Mouse (Mus musculus) left cerebral cortex, adult 8-10 months (tissue): ENCODE measurements around the gene Vapa. TPM values are rescaled to one million over a fixed set of nuclear protein-coding genes. Genes with fewer than 3 reads are reported as not detected.
A peak's percentile ranks its signal among the peaks of the same experiment; 100 is the strongest.
"Not testable (repeated sequence)": the region's sequence is repeated elsewhere in the genome, so short reads cannot be mapped to it uniquely, and the experiment has no call there.

Source experiments
- DNase-seq, 2 experiments: peaks; one replicate each; pipeline ENCODE4 v3.0.0; 2022; ENCODE audit warnings: low spot score in 2 of 2
- total RNA-seq, 4 experiments: library from RNA; stranded (reverse); gene quantifications; 2 replicates each; pipeline ENCODE4 v1.2.4; 2022

Gene Vapa
- total RNA-seq, 4 experiments from 2014 or later: 127 to 162 (median 147) TPM

DNA sequence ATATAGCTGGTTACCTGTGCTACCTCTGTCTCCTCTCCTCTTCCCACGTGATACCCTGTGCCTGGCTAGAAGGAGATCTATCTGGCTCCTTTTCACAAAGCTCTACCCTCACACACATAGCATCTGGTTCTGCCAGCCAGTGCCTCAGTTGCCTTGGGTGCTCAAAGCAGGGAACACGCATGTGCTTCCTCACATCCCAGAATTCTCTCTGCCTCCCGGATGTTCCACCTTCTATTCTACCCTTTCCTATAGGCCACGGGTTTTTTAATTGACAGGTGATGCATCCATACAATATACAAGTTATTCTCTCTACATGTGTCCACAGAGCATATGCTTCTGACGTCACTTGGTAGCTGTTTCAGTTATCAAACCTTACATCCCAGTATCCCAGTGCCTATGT is 49.2 kb downstream of the Vapa start:
- no peak for DNase-seq

DNA sequence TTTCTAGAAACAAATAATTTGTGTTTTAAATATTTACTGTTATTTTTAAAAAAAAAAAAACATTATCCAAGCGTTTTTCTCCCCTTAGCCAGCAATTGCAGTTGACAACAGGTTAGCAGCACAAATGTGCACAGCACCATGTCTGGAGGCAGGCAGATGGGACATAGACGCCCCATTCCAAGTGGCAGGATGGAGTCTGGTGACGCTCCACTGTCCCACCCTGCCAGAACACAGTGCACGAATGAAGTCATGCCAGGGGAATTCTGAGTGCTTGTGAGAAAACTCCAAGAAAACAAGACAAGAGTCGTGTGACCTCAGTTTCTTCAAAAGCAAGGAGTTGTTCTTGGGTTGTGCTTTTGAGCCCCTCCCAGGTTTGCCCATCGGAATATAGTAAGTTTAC is 50.0 kb downstream of the Vapa start:
- no peak for DNase-seq

- DNase-seq: peak in 1 of 2 experiments; percentile 48
Measured at GRCm38 (mm10) chr17:65562761-65563160, 50.6 kb downstream of the Vapa start.

- DNase-seq: no peak
Measured at GRCm38 (mm10) chr17:65561361-65562015, 51.9 kb downstream of the Vapa start.

- no peak for DNase-seq
Measured at GRCm38 (mm10) chr17:65559273-65559672, 54.1 kb downstream of the Vapa start.

DNA sequence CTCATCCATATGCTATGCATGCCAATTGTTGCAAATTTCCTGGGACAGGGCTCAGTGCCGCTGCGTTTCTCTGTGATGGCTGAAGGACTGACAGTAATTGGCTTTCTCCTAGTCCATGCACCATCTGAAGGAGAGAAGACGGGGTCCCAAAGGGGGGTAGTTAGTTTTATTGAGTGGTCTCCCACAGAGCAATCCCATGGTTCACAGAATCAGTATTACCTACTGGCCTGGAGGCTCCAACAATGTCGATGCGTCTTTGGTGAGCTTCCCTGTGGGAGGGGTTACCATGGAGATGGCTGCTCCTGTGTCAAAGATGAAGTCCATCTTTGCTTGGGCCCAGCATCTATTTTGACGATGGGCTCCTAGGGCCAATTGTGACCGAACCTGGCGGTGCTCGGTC is 54.6 kb downstream of the Vapa start:
- no peak for DNase-seq

DNA sequence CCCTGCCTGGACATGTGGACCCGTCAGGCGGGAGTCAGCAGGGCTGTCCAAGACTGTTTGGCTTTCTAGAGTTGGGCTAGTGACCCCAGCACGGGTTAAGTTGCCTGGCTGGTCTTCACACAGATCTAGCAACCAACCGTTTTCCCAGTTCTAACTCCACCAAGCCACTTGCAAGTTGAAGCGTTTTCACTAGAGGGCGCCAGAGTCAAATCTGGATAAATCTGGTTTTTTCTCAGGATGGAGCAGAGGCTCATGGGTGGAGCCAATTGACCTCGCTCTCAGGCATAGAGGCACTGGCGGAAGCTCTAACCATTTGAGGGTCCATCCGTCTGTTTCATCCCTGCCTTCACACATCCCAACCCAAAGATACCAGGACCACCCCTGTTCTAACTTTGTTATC is 55.1 kb downstream of the Vapa start:
- DNase-seq: no peak

GRCm38 (mm10) chr17:65557212-65557611 is 56.1 kb downstream of the Vapa start:
- DNase-seq: no peak

- no peak for DNase-seq
Measured at GRCm38 (mm10) chr17:65556798-65557197, 56.6 kb downstream of the Vapa start.

DNA sequence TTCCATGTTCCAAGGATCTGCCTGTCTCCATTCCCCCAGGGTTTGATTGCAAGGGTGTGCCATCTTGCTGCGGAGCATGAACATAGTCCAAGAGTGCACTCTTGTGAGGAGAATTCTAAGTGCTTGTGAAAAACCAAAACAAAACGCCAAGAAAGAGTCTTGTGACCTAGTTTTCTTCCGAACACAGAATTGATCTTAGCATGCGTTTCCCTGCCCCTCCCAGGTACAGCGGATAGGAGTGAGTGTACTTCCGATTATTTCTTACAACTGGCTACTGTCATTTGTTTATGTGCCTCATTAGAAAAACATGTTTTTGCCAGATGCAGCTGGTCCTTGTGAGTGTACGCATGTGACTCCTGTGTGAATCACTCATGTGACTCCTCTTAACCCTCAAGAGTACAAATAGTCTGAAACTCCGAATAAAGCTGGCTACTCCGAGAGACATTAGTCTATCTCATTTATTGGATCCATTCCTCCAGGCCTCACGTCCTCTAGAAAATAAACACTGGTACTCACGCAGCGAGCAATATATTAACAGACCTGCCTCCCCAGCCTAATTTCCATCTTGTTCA is 60.8 kb downstream of the Vapa start:
- DNase-seq: no peak

DNA sequence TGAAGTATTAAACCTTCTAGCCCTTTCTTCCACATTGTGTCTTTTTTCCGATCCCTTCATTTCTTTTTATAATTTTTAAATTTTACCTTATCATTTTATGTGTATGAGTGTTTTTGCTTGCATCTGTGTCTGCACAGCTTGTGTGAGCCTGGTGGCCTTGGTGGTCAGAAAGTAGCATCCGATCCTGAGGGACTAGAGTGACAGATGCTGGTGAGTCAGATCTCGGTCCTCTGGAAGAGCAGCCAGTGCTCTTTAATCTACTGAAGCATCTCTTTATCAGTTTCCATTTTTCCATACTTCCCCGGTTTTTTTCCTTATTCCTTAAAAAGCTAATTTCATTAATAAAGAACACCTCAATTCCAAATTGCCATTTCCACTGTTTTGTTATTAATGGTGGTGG is 63.0 kb downstream of the Vapa start:
- DNase-seq: no peak

- DNase-seq: no peak
Measured at GRCm38 (mm10) chr17:65548698-65549365, 64.5 kb downstream of the Vapa start.

GRCm38 (mm10) chr17:65546221-65546620 is 67.1 kb downstream of the Vapa start:
- not testable (repeated sequence) for DNase-seq

DNA sequence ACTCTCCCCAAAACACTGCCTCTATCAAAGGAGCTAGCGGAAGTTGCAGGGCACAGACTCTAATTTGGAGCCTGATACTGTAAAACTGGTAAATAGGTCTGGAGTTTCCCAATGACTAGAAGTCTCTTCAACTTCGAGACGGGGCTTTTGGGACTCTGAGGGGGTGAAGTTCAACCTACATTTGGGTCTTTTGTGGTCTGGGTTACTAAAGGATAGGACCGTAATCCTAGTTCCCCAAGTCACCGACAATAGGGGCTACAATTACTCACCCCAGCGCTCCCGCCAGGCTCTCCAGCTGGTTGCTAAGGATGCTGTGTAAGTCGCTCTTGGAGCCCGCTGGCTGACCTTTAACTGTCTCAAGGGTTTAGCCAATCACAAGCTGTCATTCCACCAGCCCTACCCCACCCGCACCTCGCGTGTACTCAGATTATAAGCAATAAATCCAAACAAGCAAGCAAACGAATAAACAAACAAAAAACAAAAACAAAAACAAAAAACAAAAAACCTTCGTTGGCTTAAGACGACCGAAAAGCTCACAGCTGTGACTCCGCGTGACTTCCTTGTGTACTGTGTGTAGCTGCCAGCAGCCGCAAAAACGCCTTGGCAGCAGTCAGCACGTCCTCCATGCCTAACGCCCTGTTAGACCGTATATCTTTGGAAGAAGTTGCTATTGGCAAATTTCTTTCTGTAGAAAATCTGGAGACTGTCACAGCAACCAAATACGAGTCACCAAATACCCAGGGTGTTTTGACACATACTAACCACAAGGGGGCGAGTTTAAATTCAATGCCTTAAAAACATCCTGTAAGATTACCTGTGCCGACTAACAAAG is 72.7 kb downstream of the Vapa start, which contains the start of gene Tmem232:
Gene Tmem232 (minus strand): TSS at position 342 of the 832 bp plus-strand sequence.
- DNase-seq: peak in 1 of 2 experiments; percentile 34

DNA sequence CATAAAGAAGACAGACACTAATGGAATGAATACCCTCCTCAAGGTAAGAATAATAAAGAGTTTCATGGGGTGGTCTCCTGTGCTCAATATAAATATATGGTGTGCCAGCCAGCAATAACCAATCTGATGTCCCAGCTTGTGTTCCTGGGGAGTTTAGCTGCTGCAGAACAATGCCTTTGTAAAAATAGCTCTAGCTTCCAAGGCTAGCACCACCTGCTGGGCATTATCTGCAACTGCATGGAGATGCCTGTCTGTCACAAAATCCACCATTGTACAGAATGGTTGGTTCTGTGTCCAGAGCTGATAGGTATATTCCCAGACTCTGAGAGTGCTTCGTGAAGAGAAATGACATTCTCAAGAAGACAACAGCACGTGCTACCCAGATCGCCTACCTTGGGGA is 77.2 kb downstream of the Vapa start:
- peak in 1 of 2 experiments; percentile 23 for DNase-seq

DNA sequence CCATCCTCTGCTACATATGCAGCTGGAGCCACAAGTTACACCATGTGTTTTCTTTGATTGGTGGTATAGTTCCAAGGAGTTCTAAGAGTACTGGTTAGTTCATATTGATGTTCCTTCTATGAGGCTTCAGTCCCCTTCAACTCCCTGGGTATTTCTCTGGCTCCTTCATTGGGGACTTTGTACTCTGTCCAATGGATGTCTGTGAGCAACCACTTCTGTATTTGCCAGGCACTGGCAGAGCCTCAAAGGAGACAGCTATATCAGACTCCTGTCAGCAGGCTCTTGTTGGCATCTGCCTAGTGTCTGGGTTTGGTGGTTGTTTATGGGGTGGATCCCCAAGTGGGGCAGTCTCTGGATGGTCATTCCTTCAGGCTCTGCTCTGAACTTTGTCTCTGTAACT is 81.0 kb downstream of the Vapa start:
- DNase-seq: not testable (repeated sequence)

Other genes starting within 250 kb of the Vapa start
- gene Tmem232, start 72.8 kb downstream of the Vapa start, total RNA-seq: 1 to 10 TPM; 1.9 to 4.3 (median 2.6) TPM
- under 1 TPM in 1 of 4 experiments, not detected in 3; 0.25 TPM for gene Txndc2, start 28.6 kb upstream of the Vapa start, total RNA-seq
- gene Rab31, start 159.2 kb upstream of the Vapa start, total RNA-seq: 10 to 100 TPM; 57.5 to 61.3 (median 58.3) TPM
- 10 to 100 TPM; 42.5 to 59.2 (median 48.4) TPM for gene Ppp4r1, start 169.0 kb upstream of the Vapa start, total RNA-seq